Mouse (Mus musculus): ENCODE data around the gene Trib2.

GRCm38 (mm10) chr12:15830750-15831149 is 14.0 kb upstream of the Trib2 start:
- TF ChIP-seq SMC3 (IDR thresholded peaks at IDR 0.05; ENCODE audit: low read depth, low read length) (no peak), CTCF (IDR thresholded peaks at IDR 0.05 in 2 of 3, conservative IDR thresholded peaks at IDR 0.05 in 1 of 3; ENCODE audit: control insufficient read depth in 1 of 3, insufficient read depth in 1 of 3, low read depth in 2 of 3, low read length in 3 of 3, poor library complexity in 1 of 3, severe bottlenecking in 1 of 3) (no peak), POLR2AphosphoS2 (IDR thresholded peaks at IDR 0.05; ENCODE audit: low read length) (no peak), JUND (IDR thresholded peaks at IDR 0.05; ENCODE audit: low read depth, low read length) (no peak), POLR2A (IDR thresholded peaks at IDR 0.05; ENCODE audit: control insufficient read depth in 1 of 2, insufficient read depth in 1 of 2, low read depth in 1 of 2, low read length in 2 of 2, poor library complexity in 1 of 2) (no peak), HCFC1 (IDR thresholded peaks at IDR 0.05; ENCODE audit: low read depth, low read length) (no peak), GABPA (IDR thresholded peaks at IDR 0.05; ENCODE audit: low read depth, low read length) (no peak)

Measured in MEL (cell line).